In genomic region chr9:62811516-62812121, GRCm38 (mm10) we compare ENCODE assay signal across 8 mouse cellular contexts. TPM values are rescaled to one million over a fixed set of nuclear protein-coding genes. Genes with fewer than 3 reads are reported as not detected.
A peak's percentile ranks its signal among the peaks of the same experiment; 100 is the strongest.
DNase-seq lines count a peak whose midpoint lies in the region; ATAC-seq lines count a peak whose summit lies in the region.

TSS of gene Fem1b (minus strand) at chr9:62811934.

- under 1% methylated on average over 68 of the region's 68 CpGs for WGBS in heart, embryonic 13.5 days
- 1% methylated on average over 68 of the region's 68 CpGs for WGBS in liver, embryonic 12.5 days (ENCODE audit: insufficient replicate concordance)
- under 1% methylated on average over 54 of the region's 68 CpGs for WGBS in stomach, embryonic 15.5 days

- peak within 1 kb of the TSS; percentile 94 for H3K9ac ChIP-seq in heart, embryonic 13.5 days
- peak within 1 kb of the TSS; percentile 95 for H3K9ac ChIP-seq in liver, embryonic 12.5 days
- peak within 1 kb of the TSS; percentile 95 for H3K9ac ChIP-seq in stomach, embryonic 15.5 days

- peak within 1 kb of the TSS; percentile 99 for H3K4me2 ChIP-seq in heart, embryonic 13.5 days
- peak within 1 kb of the TSS; percentile 93 for H3K4me2 ChIP-seq in liver, embryonic 12.5 days
- peak within 1 kb of the TSS; percentile 87 for H3K4me2 ChIP-seq in stomach, embryonic 15.5 days

- peak within 1 kb of the TSS; percentile 96 for H3K27ac ChIP-seq in heart, embryonic 13.5 days (replicated peaks)
- H3K27ac ChIP-seq in liver, embryonic 12.5 days: peak within 1 kb of the TSS; percentile 94
- H3K27ac ChIP-seq in stomach, embryonic 15.5 days: peak within 1 kb of the TSS; percentile 97

- ATAC-seq in erythroid progenitor cell, adult 5-6 weeks (replicated peaks; ENCODE audit: low FRiP score, poor library complexity, severe bottlenecking): peak; percentile 84
- ATAC-seq in heart, embryonic 13.5 days (ENCODE audit: extremely low read depth, insufficient number of reproducible peaks, low FRiP score, low TSS enrichment): peak; percentile 81
- peak; percentile 84 for ATAC-seq in liver, embryonic 12.5 days
- ATAC-seq in stomach, embryonic 15.5 days (ENCODE audit: insufficient read depth, low FRiP score, low read depth): peak; percentile 92

- peaks cover 38% of the 10 kb centered on the region for H3K4me1 ChIP-seq in heart, embryonic 13.5 days
- peaks cover 44% of the 10 kb centered on the region for H3K4me1 ChIP-seq in liver, embryonic 12.5 days
- H3K4me1 ChIP-seq in stomach, embryonic 15.5 days: peaks cover 24% of the 10 kb centered on the region

- peak; percentile 96 for DNase-seq in CD4-positive helper T cell, adult 2 months (ENCODE audit: low read depth, low spot score)
- DNase-seq in brain, embryonic 18.5 days (ENCODE audit: low read depth, low spot score): peak; percentile 86
- DNase-seq in kidney, postnatal 10 days: peak; percentile 93
- DNase-seq in natural killer cell, adult 2 months (ENCODE audit: low spot score in 2 of 2): peak; percentile 90 to 93

- H3K36me3 ChIP-seq in heart, embryonic 13.5 days: 0 out of 2 replicates have a peak, but pooled peaks cover 2% of the 10 kb centered on the region
- H3K36me3 ChIP-seq in liver, embryonic 12.5 days: peaks cover 14% of the 10 kb centered on the region; the same call in 1 of the 2 replicates
- no peaks in the 10 kb centered on the region for H3K36me3 ChIP-seq in stomach, embryonic 15.5 days

- H3K9me3 ChIP-seq in heart, embryonic 13.5 days: no peaks in the 10 kb centered on the region
- H3K9me3 ChIP-seq in liver, embryonic 12.5 days (replicated peaks): no peaks in the 10 kb centered on the region
- no peaks in the 10 kb centered on the region for H3K9me3 ChIP-seq in stomach, embryonic 15.5 days

- peak within 1 kb of the TSS; percentile 87 for H3K4me3 ChIP-seq in heart, embryonic 13.5 days
- H3K4me3 ChIP-seq in liver, embryonic 12.5 days: peak within 1 kb of the TSS; percentile 84
- H3K4me3 ChIP-seq in stomach, embryonic 15.5 days (replicated peaks): peak within 1 kb of the TSS; percentile 94

- H3K27me3 ChIP-seq in heart, embryonic 13.5 days (replicated peaks): no peaks in the 10 kb centered on the region
- H3K27me3 ChIP-seq in liver, embryonic 12.5 days (replicated peaks): no peaks in the 10 kb centered on the region
- no peaks in the 10 kb centered on the region for H3K27me3 ChIP-seq in stomach, embryonic 15.5 days (replicated peaks)

RNA-seq across cellular contexts. Expression of gene Fem1b, which starts in this region (rescaled TPM):
- 9.7 and 24.7 TPM in 2 replicates for total RNA-seq in erythroid progenitor cell, adult 5-6 weeks (2015; ENCODE audit: low replicate concordance)
- total RNA-seq in erythroid progenitor cell, adult 5-6 weeks (2017; ENCODE audit: low replicate concordance): 24.1 and 25.0 TPM in 2 replicates
- 12.2 and 12.7 TPM in 2 replicates for polyA plus RNA-seq in heart, embryonic 13.5 days (2015; fragmentation: Nextera tagmentation; extraction: Ambion mirVana)
- polyA plus RNA-seq in liver, embryonic 12.5 days (2016; fragmentation: Nextera tagmentation; extraction: Ambion mirVana): 19.5 and 20.3 TPM in 2 replicates
- 17.1 and 18.7 TPM in 2 replicates for polyA plus RNA-seq in stomach, embryonic 15.5 days (2015; fragmentation: Nextera tagmentation; extraction: Ambion mirVana)

Comparison
In these comparisons a context has a peak if more than half of its experiments do, and no peak if none do; other contexts are left out.
1. Peak in every context shown above with its lines: DNase-seq, ATAC-seq, H3K4me3 ChIP-seq and H3K27ac ChIP-seq.